Comparison of ENCODE assay signal across 1 mouse cellular context in the genomic region with DNA sequence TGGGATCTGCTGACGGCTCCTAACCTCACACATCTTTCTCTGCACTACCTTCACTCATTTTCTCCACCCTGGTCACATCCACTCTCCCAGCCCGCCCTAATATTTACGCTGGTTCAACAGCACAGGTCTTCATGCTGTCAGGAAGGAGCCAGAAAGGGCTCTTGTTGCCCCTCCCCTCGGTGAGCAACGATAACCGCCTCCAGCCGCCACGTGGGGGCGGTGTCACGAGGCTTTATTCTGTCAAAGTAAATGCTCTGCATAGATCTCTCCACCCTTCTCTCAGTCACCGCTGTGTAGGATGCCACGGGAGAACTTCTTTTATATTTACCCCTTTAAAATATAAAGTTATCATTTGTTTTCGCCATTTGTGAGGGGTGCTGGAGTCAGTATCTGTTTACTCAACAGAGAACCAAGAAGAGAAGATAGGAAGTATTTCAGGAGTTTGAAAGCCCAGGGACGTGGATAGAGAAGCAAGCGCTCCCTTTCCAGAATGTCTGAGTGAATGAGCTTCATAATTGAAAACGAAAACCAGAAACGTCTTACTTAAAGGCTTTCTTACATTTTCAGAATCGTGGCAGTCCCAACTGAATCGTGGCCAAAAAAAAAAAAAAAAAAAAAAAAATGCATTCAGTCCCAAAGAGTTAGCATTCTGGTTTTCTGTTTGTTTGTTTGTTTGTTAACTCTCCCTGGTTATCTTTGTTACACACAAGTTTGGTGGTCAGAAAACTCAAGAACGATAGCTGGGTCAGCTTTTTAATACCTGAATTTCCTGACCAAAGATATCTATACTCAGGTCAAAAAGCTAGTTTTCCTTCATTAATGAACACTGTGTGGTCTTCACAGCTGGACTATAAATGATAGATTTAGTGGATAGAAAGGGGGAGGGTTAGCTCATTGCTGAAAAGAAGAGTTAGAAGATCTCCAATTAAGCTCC.
TF ChIP-seq lines count a peak whose summit lies in the region.

No protein-coding gene starts in this region.

TF ChIP-seq in MEL, 35 proteins besides CTCF, POLR2A, EP300 and RAD21 (continued from another document):
- TF ChIP-seq ZMIZ1 (IDR thresholded peaks at IDR 0.05; ENCODE audit: low read depth, low read length) (no peak), ETS1 (IDR thresholded peaks at IDR 0.05; ENCODE audit: low read depth, low read length) (0 out of 2 replicates have a peak, but pooled peaks have one; percentile 43), MAZ (IDR thresholded peaks at IDR 0.05; ENCODE audit: low read depth, low read length) (peak; percentile 94), TCF12 (IDR thresholded peaks at IDR 0.05; ENCODE audit: low read depth, low read length) (no peak), CHD2 (IDR thresholded peaks at IDR 0.05; ENCODE audit: low read length) (no peak), SIN3A (IDR thresholded peaks at IDR 0.05; ENCODE audit: low read length) (peak; percentile 77), CHD1 (IDR thresholded peaks at IDR 0.05; ENCODE audit: low read depth, low read length) (no peak), MAX (IDR thresholded peaks at IDR 0.05; ENCODE audit: low read length) (peak; percentile 95), TAL1 (IDR thresholded peaks at IDR 0.05; ENCODE audit: low read length) (no peak), UBTF (IDR thresholded peaks at IDR 0.05; ENCODE audit: borderline replicate concordance, insufficient read depth, low read depth, low read length) (no peak), USF2 (IDR thresholded peaks at IDR 0.05; ENCODE audit: borderline replicate concordance in 1 of 2, insufficient read depth in 1 of 2, low read depth in 1 of 2, low read length in 2 of 2) (no peak), E2F4 (IDR thresholded peaks at IDR 0.05; ENCODE audit: borderline replicate concordance, low read depth, low read length) (no peak), MYC (IDR thresholded peaks at IDR 0.05; ENCODE audit: low read depth, low read length) (0 out of 2 replicates have a peak, but pooled peaks have one; percentile 61), ZNF384 (IDR thresholded peaks at IDR 0.05; ENCODE audit: low read depth, low read length) (peak; percentile 85), MYB (IDR thresholded peaks at IDR 0.05; ENCODE audit: low read depth, low read length) (no peak), ZKSCAN1 (IDR thresholded peaks at IDR 0.05; ENCODE audit: low read depth, low read length) (no peak), TBP (IDR thresholded peaks at IDR 0.05; ENCODE audit: low read depth, low read length) (no peak), NRF1 (IDR thresholded peaks at IDR 0.05; ENCODE audit: insufficient read depth, low read depth, low read length, poor library complexity, severe bottlenecking) (no peak), ELF1 (IDR thresholded peaks at IDR 0.05; ENCODE audit: low read depth, low read length) (0 out of 2 replicates have a peak, but pooled peaks have one; percentile 21), MXI1 (IDR thresholded peaks at IDR 0.05; ENCODE audit: low read depth, low read length) (peak; percentile 90), KAT2A (conservative IDR thresholded peaks at IDR 0.05; ENCODE audit: low read depth, low read length) (no peak), USF1 (IDR thresholded peaks at IDR 0.05; ENCODE audit: low read depth, low read length) (peak; percentile 75), POLR2AphosphoS2 (IDR thresholded peaks at IDR 0.05; ENCODE audit: low read length) (no peak), POLR2AphosphoS5 (IDR thresholded peaks at IDR 0.05; ENCODE audit: borderline replicate concordance, low read depth, low read length) (no peak), MEF2A (IDR thresholded peaks at IDR 0.05; ENCODE audit: extremely low read depth, insufficient replicate concordance, low read depth, low read length, poor library complexity, severe bottlenecking) (no peak), HCFC1 (IDR thresholded peaks at IDR 0.05; ENCODE audit: low read depth, low read length) (no peak), GABPA (IDR thresholded peaks at IDR 0.05; ENCODE audit: low read depth, low read length) (no peak), ZC3H11A (IDR thresholded peaks at IDR 0.05; ENCODE audit: low read depth, low read length) (no peak), RCOR1 (IDR thresholded peaks at IDR 0.05; ENCODE audit: low read depth, low read length) (no peak; the same call in 1 of the 2 replicates)
